Mouse (Mus musculus) MEL-GATA-1-ER (cell line): ENCODE results near the gene Acsbg1.
"Not testable (repeated sequence)": the region's sequence is repeated elsewhere in the genome, so short reads cannot be mapped to it uniquely, and the experiment has no call there.

Experiments used
- DNase-seq: peaks from one replicate; pipeline ENCODE4 v3.0.0-alpha.2; 2012; ENCODE audit warnings: low read depth; ENCODE audit errors: extremely low read depth

The Acsbg1 gene

DNA sequence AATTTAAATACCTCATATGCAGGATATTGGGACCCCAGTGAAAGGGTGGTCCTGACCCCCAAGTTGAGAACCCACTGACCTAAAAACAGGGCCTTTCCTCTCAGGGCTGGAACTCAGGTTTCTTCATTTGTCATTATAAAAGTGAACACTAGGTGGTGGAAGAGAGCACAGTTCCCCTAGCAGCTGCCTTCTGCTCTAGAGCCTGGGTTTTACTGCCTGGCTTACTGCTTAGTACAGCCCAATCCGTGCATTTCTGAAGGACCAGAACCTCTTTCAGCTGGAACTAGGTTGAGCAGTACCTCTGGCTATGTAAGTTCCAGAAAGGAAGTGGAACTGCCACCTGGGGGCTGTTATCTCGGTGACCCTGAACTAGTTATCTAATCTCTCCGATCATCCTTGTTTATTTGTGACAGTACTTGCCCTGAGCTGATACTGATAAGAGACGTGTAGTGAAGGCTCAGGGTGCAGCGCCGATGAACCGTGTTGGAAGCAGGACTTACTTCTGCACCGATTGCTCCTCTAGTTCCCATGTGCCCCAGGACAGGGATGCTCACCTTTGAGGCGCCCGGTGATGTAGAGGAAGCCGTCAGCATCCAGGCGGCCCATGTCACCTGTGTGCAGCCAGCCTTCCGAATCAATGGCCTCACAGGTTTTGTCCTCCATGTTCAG is 47.4 kb downstream of the Acsbg1 start:
- no peak for DNase-seq

GRCm38 (mm10) chr9:54612781-54613191 is 48.9 kb downstream of the Acsbg1 start:
- DNase-seq = no peak

- DNase-seq = no peak
These were observed 56.8 kb downstream of the Acsbg1 start for GRCm38 (mm10) chr9:54604886-54605285.

GRCm38 (mm10) chr9:54604131-54604654 is 57.5 kb downstream of the Acsbg1 start:
- no peak for DNase-seq

DNA sequence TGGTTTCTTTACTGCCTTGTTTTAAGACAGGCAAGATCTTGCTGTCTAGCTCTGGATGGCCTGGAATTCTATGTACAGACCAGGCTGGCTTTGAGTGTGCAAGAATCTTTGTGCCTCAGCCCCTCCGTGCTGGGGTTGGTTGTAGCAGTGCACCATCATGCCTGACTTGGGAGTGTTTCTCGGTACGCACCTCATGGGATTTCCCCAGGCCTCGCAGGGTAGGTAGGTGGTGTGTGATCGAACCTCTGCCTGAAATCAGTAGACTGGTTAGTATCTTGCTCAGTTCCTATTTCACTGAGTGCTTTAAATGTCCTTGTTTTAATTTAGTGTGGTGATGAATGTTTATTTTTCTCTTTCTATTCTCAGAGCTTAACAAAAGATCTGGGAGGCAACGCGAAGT is 58.8 kb downstream of the Acsbg1 start:
- DNase-seq = no peak

DNA sequence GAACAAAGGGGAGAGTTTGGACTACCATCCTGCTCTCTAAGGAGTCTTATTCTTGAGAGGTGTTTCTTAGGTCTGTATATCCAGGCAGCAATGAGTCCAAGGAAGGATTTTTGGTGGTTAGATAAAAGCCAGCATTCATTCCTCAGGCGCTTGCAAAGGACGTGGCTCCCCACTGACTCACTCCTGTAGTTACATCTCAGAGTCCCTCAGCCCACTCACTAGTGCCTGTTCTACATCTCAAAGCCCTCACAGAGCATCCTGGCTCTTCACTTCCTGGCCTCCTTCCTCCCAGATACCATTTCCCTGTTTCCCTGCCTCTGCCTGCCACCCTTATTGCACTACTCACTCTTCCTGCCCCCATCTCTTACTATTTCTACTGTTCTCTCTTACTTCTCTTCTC is 59.3 kb downstream of the Acsbg1 start:
- DNase-seq = no peak

- DNase-seq = no peak
These were observed 64.8 kb downstream of the Acsbg1 start for GRCm38 (mm10) chr9:54596752-54597465.

- not testable (repeated sequence) for DNase-seq
These were observed 68.0 kb downstream of the Acsbg1 start for GRCm38 (mm10) chr9:54593652-54594051.

- DNase-seq = no peak
These were observed 73.8 kb downstream of the Acsbg1 start for GRCm38 (mm10) chr9:54587863-54588262.

DNA sequence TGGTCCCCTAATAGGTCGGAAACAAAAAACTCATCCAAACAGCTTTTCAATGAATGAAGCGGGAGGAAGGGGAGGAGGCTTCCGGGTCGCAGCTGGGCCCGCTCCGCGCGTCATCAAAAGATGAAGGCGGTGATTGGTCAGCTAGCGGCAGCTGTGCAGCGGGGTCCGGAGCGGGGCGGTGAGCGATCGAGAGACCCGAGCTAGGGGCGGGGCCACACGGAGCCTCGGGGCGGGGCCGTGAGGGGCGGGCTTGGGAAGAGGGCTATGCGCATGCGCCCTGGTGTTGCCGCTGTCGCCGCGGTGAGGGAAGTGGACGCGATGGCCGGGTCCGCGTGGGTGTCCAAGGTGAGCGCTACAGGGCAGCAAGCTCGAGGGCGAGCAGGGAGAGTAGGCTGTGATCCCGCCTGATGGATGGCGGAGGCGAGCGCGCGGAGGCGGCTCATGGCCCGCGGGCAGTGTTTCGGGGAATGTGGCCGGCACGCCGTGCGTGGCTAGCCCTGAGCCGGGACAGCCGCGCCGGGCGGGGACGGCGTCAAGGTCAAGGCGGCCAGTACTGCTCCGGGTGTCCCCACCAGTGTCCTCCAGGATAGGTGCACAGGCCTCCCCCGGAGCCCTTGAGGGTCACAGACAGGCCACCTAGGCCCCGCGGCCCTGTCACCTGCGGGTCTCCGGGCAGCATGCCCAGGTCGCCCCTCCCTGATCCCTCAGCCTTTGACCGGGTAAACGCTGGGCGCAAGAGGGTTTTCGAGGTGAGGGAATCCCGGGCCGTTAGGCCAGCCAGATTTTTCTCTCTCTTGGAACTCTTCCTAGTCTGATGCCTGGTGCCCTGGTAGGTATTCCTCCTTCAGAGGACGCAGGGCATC is 75.2 kb downstream of the Acsbg1 start, which contains the start of gene Idh3a:
TSS of gene Idh3a (plus strand) at position 136 of the 863 bp plus-strand sequence.
- DNase-seq = peak; percentile 85

DNA sequence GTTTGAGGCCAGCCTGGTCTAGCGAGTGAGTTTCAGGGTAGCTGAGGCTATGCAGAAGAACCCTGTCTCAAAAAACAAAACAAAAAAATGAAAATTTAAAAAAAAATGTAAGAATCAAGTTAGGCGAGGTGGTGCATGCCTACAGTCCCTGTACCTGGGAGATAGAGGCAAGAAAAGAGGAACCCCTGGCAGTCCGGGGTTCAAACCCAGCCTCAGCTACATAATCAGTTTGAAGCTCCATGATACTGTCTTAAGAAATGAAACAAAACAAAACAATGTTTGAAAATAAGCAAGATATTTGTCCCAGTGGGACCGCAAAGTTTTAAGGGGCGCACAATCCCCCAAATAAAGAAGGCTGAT is 75.9 kb downstream of the Acsbg1 start:
- DNase-seq = no peak

DNA sequence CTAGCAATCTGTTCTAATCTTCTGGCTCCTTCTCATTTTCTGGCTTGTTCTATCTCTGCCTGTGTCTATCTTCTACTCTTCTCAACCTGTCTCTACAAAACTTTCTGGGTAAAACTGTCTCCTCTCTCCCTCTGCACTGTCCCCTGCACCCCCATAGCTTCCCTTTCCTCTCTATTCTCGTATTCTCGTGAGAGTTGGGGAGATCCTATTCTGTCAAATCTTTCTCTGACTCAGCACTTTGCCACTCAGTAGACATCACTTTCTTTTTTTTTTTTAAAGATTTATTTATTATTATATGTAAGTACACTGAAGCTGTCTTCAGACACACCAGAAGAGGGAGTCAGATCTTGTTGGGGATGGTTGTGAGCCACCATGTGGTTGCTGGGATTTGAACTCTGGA is 77.5 kb downstream of the Acsbg1 start:
- peak; percentile 40 for DNase-seq

DNA sequence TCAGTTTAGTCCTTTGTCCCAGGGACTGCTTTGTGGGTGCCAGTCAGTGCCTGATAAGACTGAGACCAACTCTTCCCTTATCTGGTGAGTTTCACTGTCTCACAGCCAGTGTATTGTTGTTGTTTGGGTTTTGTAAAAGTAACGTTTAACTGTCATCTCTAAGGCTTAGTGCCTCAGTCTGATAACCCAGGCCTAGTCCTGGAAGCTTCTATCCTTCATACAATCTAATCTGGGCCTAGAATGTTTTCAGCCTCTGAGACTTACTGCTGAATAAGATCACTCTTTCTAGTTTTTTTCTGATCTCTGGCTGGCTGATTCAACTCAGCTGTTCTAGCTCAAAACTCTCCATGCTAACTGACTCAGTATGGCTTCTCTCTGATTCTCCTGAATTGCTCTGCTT is 78.0 kb downstream of the Acsbg1 start:
- peak; percentile 65 for DNase-seq

DNA sequence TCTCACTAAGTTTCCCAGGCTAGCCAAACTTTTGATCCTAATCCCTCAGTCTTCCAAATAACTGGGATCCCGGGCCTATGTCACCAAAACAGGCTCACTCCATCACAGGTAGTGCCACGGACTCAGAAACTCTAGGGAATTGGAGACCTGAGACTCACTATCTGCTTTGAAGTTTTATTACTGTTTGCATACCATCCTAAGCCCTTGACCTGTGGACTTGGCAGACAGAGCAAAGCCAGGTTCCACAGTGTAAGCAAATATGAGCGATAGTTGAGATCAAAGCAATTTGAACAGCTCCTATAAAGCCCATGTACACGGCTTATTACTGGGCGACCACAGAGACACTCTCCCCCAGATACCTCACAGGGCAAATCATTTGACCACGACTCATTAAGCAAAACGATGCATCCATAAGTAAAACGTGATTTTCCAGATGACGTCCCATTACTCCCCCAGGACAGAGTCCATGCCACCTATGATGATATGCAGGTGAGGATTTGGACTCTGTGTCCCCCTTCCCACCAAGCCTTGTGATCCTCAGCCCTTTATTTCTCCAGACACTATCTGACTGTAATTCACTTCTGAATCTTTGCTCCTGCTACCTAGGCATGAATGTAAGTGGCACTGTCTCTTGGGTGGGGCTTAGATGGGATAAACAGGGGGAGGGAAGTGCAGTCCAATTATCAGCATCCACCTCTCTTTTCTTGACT is 90.4 kb downstream of the Acsbg1 start:
- no peak for DNase-seq

DNA sequence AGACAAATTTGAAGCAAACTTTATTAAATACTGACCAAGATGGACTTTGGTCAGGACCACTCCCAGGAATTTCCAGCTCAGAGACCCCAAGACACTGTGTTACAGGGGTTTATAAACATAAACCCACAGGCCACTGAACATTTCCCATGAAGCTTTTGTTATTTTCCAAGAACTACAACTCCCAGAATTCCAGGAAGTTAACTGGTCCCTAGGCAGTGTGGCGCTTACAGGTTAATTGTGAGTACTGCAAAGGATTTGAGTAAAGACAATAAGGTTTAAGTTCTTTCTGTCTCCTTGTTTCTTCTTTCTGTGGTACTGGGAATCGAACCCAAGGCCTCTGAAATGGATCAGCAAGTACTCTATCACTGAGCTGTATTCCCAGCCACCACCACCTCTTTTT is 92.9 kb downstream of the Acsbg1 start:
- no peak for DNase-seq

DNA sequence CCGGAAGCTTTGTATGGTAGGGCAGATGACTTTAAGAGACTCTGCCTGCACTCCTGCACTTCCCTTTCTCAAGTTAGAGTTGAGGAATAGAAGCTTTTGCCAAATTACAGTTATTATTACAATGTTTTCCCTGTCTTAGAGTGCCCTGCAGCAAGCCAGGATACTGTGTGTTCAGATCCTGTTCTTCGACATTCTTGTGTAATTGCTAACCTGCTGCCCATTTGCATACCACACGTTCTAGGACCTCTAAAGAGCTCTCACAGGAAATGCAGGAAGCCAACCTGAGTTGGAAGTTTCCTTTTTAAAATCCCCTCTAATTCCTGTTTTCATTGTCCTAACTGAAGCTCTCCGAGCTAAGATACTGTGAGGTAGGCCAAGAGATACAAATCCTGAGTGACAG is 94.7 kb downstream of the Acsbg1 start:
- DNase-seq = no peak

- no peak for DNase-seq
These were observed 100.7 kb downstream of the Acsbg1 start for GRCm38 (mm10) chr9:54560831-54561601.

GRCm38 (mm10) chr9:54559771-54560471 is 101.7 kb downstream of the Acsbg1 start, which contains the start of gene Cib2:
Cib2 (minus strand) TSS chr9:54560218.
- no peak for DNase-seq

DNA sequence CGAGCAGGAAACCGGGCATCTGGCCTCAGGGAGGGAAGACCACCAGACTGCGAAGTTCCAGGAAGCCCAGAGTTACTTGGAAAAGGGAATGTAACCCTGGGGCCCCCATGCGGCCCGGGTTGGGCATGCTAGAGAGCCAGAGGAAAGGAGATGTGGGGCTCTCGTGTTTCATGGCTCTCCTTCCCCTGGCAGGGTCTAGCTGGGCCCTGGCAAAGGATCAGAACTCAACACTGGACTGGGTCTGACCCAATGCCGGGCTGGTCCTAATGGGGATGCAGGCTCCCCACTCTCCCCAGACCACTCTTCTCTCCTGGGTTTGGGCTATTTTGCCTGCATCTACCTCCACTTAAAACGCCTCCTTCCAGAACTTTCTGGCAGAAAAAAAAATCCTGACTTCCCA is 102.9 kb downstream of the Acsbg1 start:
- DNase-seq = no peak

GRCm38 (mm10) chr9:54555044-54555443 is 106.6 kb downstream of the Acsbg1 start:
- DNase-seq = no peak
